Mouse (Mus musculus) cortical plate, adult 2 months (tissue): ENCODE results near the gene Mpl. TPM values are rescaled to one million over a fixed set of nuclear protein-coding genes. Genes with fewer than 3 reads are reported as not detected.

Experiments used
- H3K27ac ChIP-seq: fragments of 200-500 bp; 2 replicates; pipeline ENCODE4 v1.5.1; 2012; ENCODE audit warnings: low read length, control low read depth, inconsistent platforms; ENCODE audit not compliant: insufficient read depth
- H3K4me1 ChIP-seq: fragments of 200-500 bp; 2 replicates; pipeline ENCODE4 v1.6.1; 2011; ENCODE audit warnings: low read length; ENCODE audit not compliant: control insufficient read depth, insufficient read depth
- H3K4me3 ChIP-seq: fragments of 200-500 bp; 2 replicates; pipeline ENCODE4 v1.5.1; 2011; ENCODE audit warnings: mild to moderate bottlenecking, low read length, control low read depth; ENCODE audit not compliant: insufficient read depth
- CTCF ChIP-seq: fragments of 200-500 bp; IDR thresholded peaks from 2 replicates; pipeline ENCODE4 v1.5.1; 2011; ENCODE audit warnings: mild to moderate bottlenecking, control low read depth, low read length; ENCODE audit not compliant: insufficient read depth; ENCODE audit errors: extremely low read depth
- POLR2A ChIP-seq: fragments of 200-500 bp; IDR thresholded peaks from 2 replicates; pipeline ENCODE4 v1.6.1; 2011; ENCODE audit warnings: mild to moderate bottlenecking, low read length, control low read depth; ENCODE audit not compliant: insufficient read depth; ENCODE audit errors: extremely low read depth
- polyA plus RNA-seq: library from polyadenylated mRNA; depleted of rRNA; stranded (reverse); fragments of >200 nt; gene quantifications from 2 replicates; pipeline ENCODE4 v1.2.3, GENCODE M21; 2012

The Mpl gene
- polyA plus RNA-seq, 1 experiment: 1.5 TPM

- Histone ChIP-seq H3K4me1 (peaks cover 2% of the 10 kb centered on the region; the same call in 1 of the 2 replicates), H3K27ac (no peak overlapping the region), H3K4me3 (peak overlapping the region; percentile 42)
- TF ChIP-seq CTCF (no peak), POLR2A (no peak)
Observed at GRCm38 (mm10) chr4:118429215-118429895, 28.0 kb downstream of the Mpl start.

- peaks cover 2% of the 10 kb centered on the region; the same call in 1 of the 2 replicates for H3K4me1 ChIP-seq
- H3K4me3 ChIP-seq: peak overlapping the region; percentile 42
- peak overlapping the region; percentile 78; the same call in 1 of the 2 replicates for H3K27ac ChIP-seq
- TF ChIP-seq POLR2A (no peak), CTCF (no peak)
Observed at GRCm38 (mm10) chr4:118428531-118429214, 28.6 kb downstream of the Mpl start.

GRCm38 (mm10) chr4:118427768-118428451 is 29.4 kb downstream of the Mpl start, which contains the start of gene Elovl1:
Gene Elovl1, plus strand, starts transcription at chr4:118428093.
- TF ChIP-seq POLR2A: 0 out of 2 replicates have a peak, but pooled peaks have one; percentile 18
- peak; percentile 15; the same call in 1 of the 2 replicates for TF ChIP-seq CTCF

GRCm38 (mm10) chr4:118427415-118427767 is 29.9 kb downstream of the Mpl start:
- H3K4me1 ChIP-seq: peaks cover 2% of the 10 kb centered on the region; the same call in 1 of the 2 replicates
- peak overlapping the region; percentile 98 for H3K27ac ChIP-seq
- TF ChIP-seq CTCF (no peak), POLR2A (no peak)

More at GRCm38 (mm10) chr4:118427768-118428451, 29.4 kb downstream of the Mpl start, which contains the start of gene Elovl1:
- peaks cover 2% of the 10 kb centered on the region; the same call in 1 of the 2 replicates for H3K4me1 ChIP-seq
- H3K4me3 ChIP-seq: peak within 1 kb of the TSS; percentile 42
- peak within 1 kb of the TSS; percentile 98 for H3K27ac ChIP-seq

DNA sequence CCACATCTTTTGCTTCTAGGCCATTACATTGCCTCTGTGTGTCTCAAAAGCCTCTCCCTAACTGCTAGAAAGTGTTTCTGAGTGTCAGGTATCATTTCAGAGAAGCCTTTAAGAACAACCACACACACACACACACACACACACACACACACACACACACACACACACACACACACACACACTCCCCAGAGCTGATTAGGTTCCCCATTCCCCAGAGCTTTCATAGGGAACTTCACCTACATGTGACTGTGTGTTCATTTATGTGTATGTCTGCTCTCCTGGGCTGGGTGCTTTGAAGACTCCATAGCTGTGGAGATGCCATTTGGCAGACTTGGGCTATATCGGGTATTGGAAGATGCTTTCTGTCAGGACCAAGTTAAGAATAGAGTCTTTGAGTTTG is 31.9 kb downstream of the Mpl start:
- Histone ChIP-seq H3K27ac (no peak overlapping the region), H3K4me1 (peaks cover 2% of the 10 kb centered on the region; the same call in 1 of the 2 replicates), H3K4me3 (no peak overlapping the region)
- TF ChIP-seq CTCF (no peak), POLR2A (no peak)

More at GRCm38 (mm10) chr4:118427415-118427767, 29.9 kb downstream of the Mpl start:
- H3K4me3 ChIP-seq: peak overlapping the region; percentile 42

- no peak overlapping the region for H3K4me3 ChIP-seq
- TF ChIP-seq CTCF (no peak), POLR2A (no peak)
- H3K27ac ChIP-seq: no peak overlapping the region
- H3K4me1 ChIP-seq: peaks cover 2% of the 10 kb centered on the region; the same call in 1 of the 2 replicates
Observed at GRCm38 (mm10) chr4:118424541-118425160, 32.7 kb downstream of the Mpl start.

- Histone ChIP-seq H3K4me1 (0 out of 2 replicates have a peak, but pooled peaks cover 2% of the 10 kb centered on the region), H3K4me3 (no peak overlapping the region), H3K27ac (no peak overlapping the region)
- no peak for TF ChIP-seq POLR2A
- TF ChIP-seq CTCF: no peak
Observed at GRCm38 (mm10) chr4:118421384-118421783, 35.9 kb downstream of the Mpl start.

DNA sequence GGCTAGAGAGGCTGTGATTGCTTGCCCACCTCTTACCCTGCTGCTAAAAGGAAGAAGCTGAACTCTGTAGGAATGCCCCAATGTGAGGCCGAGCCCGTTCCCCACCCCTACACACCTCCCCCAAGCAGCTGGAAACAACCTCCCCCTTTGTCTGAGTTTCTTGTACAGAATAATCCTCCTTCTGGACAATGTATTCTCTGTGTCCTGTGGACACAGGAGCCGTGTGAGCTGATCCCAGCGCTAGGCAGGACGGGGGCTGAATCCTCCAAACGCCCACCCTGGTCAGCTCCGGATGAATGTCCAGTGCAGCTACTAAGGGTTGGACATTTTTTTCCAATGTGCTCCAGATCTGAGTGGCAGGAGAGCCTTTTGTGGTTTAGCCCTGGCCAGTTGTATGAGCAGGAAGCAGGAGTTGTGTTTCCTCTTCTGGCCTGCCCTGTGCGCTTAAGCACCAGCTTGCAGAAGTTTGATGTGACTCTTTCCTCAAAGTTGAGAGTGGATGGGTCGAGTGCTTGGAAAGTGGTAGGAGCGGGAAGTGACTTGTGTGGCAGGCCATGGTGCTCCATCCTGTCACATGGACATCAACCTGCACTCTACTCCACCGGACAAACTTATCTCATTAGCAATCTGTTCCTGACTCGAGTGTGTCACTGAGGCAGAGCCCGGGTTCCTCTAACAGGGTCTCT is 40.1 kb downstream of the Mpl start:
- no peak overlapping the region for H3K4me3 ChIP-seq
- TF ChIP-seq POLR2A: no peak
- TF ChIP-seq CTCF: no peak
- H3K27ac ChIP-seq: peak overlapping the region; percentile 67; the same call in 1 of the 2 replicates

GRCm38 (mm10) chr4:118416329-118416728 is 41.0 kb downstream of the Mpl start:
- Histone ChIP-seq H3K27ac (peak overlapping the region; percentile 67; the same call in 1 of the 2 replicates), H3K4me1 (0 out of 2 replicates have a peak, but pooled peaks cover 2% of the 10 kb centered on the region), H3K4me3 (no peak overlapping the region)
- no peak for TF ChIP-seq CTCF
- TF ChIP-seq POLR2A: no peak

More for the DNA sequence above, 40.1 kb downstream of the Mpl start:
- H3K4me1 ChIP-seq: 0 out of 2 replicates have a peak, but pooled peaks cover 2% of the 10 kb centered on the region
